Mouse (Mus musculus) testis, adult 2 months (tissue): Measurements from ENCODE around the gene Mylpf.

Experiments used
- CTCF ChIP-seq: fragments of 200-500 bp; IDR thresholded peaks from 2 replicates; pipeline ENCODE4 v1.5.1; 2012; ENCODE audit warnings: low read depth, mild to moderate bottlenecking, inconsistent platforms, low read length, moderate library complexity; ENCODE audit not compliant: control insufficient read depth, insufficient read depth, insufficient replicate concordance
- POLR2A ChIP-seq: fragments of 200-500 bp; IDR thresholded peaks from 2 replicates; pipeline ENCODE4 v1.6.1; 2012; ENCODE audit warnings: low read depth, mild to moderate bottlenecking, inconsistent platforms, low read length, moderate library complexity; ENCODE audit not compliant: control insufficient read depth

- TF ChIP-seq CTCF (no peak), POLR2A (no peak)
Measured at GRCm38 (mm10) chr7:127180783-127181182, 27.9 kb upstream of the Mylpf start.
